Mouse (Mus musculus) limb, embryonic 14.5 days (tissue): ENCODE measurements at regions not wholly inside any gene's neighbourhood (a gene's known extent, or its start where the extent isn't known, plus 50 kb on each side); places are given as distances from the start of the nearest gene placed in this dataset.

ENCODE experiments used
- ATAC-seq: fragments of 200-750 bp; cut with Nextera tagmentation; 2 replicates; pipeline ENCODE4 v1.8.0; 2017; ENCODE audit warnings: low read depth, moderate number of reproducible peaks, moderate TSS enrichment; ENCODE audit not compliant: low FRiP score
- DNase-seq: peaks from one replicate; pipeline ENCODE4 v3.0.0-alpha.2; 2015; ENCODE audit warnings: low spot score
- H3K27ac ChIP-seq: fragments of 300-500 bp; sonication (generic); replicated peaks from 2 replicates; pipeline ENCODE4 v1.5.1; 2014; ENCODE audit warnings: low read depth, mild to moderate bottlenecking, low read length, moderate library complexity, mixed read lengths
- H3K27me3 ChIP-seq: fragments of 300-500 bp; sonication (generic); 2 replicates; pipeline ENCODE4 v1.6.1; 2014; ENCODE audit warnings: low read length, mixed read lengths; ENCODE audit not compliant: control insufficient read depth, insufficient read depth
- H3K36me3 ChIP-seq: fragments of 300-500 bp; sonication (generic); 2 replicates; pipeline ENCODE4 v1.6.1; 2014; ENCODE audit warnings: mild to moderate bottlenecking, low read length, moderate library complexity, mixed read lengths; ENCODE audit not compliant: control insufficient read depth, insufficient read depth
- H3K4me1 ChIP-seq: fragments of 300-500 bp; sonication (generic); 2 replicates; pipeline ENCODE4 v1.6.1; 2014; ENCODE audit warnings: antibody characterized with exemption, low read length, mixed read lengths; ENCODE audit not compliant: control insufficient read depth, insufficient read depth
- H3K4me2 ChIP-seq: fragments of 300-500 bp; sonication (generic); replicated peaks from 2 replicates; pipeline ENCODE4 v1.6.1; 2014; ENCODE audit warnings: low read depth, mild to moderate bottlenecking, low read length, moderate library complexity; ENCODE audit not compliant: severe bottlenecking
- H3K4me3 ChIP-seq: fragments of 300-500 bp; sonication (generic); replicated peaks from 2 replicates; pipeline ENCODE4 v1.5.1; 2014; ENCODE audit warnings: low read length
- H3K9ac ChIP-seq: fragments of 300-500 bp; sonication (generic); 2 replicates; pipeline ENCODE4 v1.6.1; 2014; ENCODE audit warnings: mild to moderate bottlenecking, low read depth, low read length, moderate library complexity; ENCODE audit not compliant: severe bottlenecking
- H3K9me3 ChIP-seq: fragments of 300-500 bp; sonication (generic); 2 replicates; pipeline ENCODE4 v1.6.1; 2016; ENCODE audit warnings: low read length; ENCODE audit not compliant: control insufficient read depth
- POLR2A ChIP-seq: fragments of 200-500 bp; IDR thresholded peaks from 2 replicates; pipeline ENCODE4 v1.8.0; 2012; ENCODE audit warnings: inconsistent platforms, mild to moderate bottlenecking, moderate library complexity, borderline replicate concordance; ENCODE audit not compliant: insufficient read depth, insufficient read length; ENCODE audit errors: extremely low read depth
- WGBS: fragments of 180-500 bp; shearing (Covaris S2); extraction: QIAGEN DNeasy Blood & Tissue Kit; methylation state at CpG from one replicate; pipeline ENCODE4 v1.1.7; 2014; 5-methylcytosine and 5-hydroxymethylcytosine counted together

DNA sequence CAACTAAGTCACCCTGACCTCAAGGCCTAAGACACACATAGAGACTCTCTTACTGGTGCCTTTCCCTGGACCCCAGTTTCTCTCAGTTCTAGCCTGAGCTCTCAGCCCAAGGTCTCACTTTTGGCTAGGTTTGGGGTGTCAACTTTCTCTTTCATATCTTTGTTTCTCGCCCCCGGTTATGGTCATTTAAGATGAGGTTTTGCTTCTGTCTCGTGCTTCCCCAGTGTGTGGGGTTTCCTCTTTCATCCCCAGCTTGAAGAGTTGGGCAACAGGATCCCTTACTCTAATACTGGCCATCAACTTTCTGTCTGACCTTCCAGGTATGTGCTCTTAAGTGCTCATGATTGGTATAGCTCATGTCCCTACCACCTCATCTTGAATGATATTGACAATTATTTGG, 67.5 kb downstream of the Lmo4 start:
- Histone ChIP-seq H3K9ac (no peak overlapping the region), H3K4me3 (no peak overlapping the region), H3K27ac (no peak overlapping the region), H3K36me3 (no peaks in the 10 kb centered on the region), H3K4me1 (no peaks in the 10 kb centered on the region), H3K4me2 (no peak overlapping the region), H3K27me3 (no peaks in the 10 kb centered on the region), H3K9me3 (no peaks in the 10 kb centered on the region)
- WGBS: 86% methylated on average over 3 of the region's 3 CpGs
- no peak for DNase-seq
- no peak for ATAC-seq
- no peak for TF ChIP-seq POLR2A

DNA sequence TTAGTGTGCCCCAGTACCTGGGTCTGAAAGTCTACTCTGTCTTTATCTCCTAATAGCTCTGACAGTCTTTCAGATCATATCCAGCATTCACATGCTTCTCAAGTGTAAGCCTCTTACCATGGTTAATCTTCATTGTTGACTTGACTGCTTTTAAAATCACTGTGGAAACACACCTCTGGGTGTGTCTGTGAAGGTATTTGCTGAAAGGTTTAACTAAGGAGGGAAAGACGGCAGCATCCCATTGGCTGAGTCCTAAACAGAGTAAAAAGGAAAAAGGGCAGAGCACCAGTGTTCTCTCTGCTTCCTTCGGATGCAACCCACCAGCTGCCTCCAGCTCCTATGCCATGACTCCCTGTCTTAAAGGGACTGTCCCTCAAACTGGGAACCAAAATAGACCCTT, 68.6 kb downstream of the Lmo4 start:
- TF ChIP-seq POLR2A: no peak
- Histone ChIP-seq H3K27ac (no peak overlapping the region), H3K9me3 (no peaks in the 10 kb centered on the region), H3K4me2 (no peak overlapping the region), H3K36me3 (no peaks in the 10 kb centered on the region), H3K9ac (no peak overlapping the region), H3K4me1 (no peaks in the 10 kb centered on the region), H3K4me3 (no peak overlapping the region), H3K27me3 (no peaks in the 10 kb centered on the region)
- DNase-seq (no peak), ATAC-seq (no peak)
- WGBS: 89% methylated on average over 2 of the region's 2 CpGs

- no peaks in the 10 kb centered on the region for H3K27me3 ChIP-seq
- no peak for DNase-seq
- H3K27ac ChIP-seq: no peak overlapping the region
- 96% methylated on average over 6 of the region's 6 CpGs for WGBS
- TF ChIP-seq POLR2A: no peak
- no peak overlapping the region for H3K4me3 ChIP-seq
- H3K9ac ChIP-seq: no peak overlapping the region
- no peak for ATAC-seq
- no peaks in the 10 kb centered on the region for H3K4me1 ChIP-seq
- no peak overlapping the region for H3K4me2 ChIP-seq
- H3K36me3 ChIP-seq: no peaks in the 10 kb centered on the region
- no peaks in the 10 kb centered on the region for H3K9me3 ChIP-seq
These were observed 69.4 kb downstream of the Lmo4 start for GRCm38 (mm10) chr3:144135646-144136045.

DNA sequence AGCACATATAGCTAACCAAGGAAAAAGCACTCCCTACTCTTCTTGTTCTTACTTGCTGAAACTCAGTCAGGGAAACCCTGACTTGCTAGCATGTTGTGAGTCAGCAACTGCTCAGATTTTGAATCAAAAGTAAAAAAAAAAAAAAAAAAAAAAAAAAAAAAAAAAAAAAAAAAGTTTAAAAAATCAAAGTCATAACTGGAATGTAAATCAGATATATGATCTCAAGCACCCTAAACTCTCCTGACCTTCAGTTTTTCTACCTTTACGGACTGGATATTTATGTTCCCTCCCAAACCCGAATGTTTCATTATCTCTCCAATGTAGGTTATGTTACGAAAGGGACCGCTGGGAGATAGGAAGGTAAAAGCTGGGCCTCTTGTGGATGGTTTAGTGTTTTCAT, 77.0 kb downstream of the Lmo4 start:
- Histone ChIP-seq H3K4me2 (no peak overlapping the region), H3K36me3 (no peaks in the 10 kb centered on the region), H3K27me3 (no peaks in the 10 kb centered on the region), H3K4me3 (no peak overlapping the region), H3K4me1 (peaks cover 2% of the 10 kb centered on the region; the same call in 1 of the 2 replicates), H3K9ac (no peak overlapping the region), H3K9me3 (no peaks in the 10 kb centered on the region), H3K27ac (no peak overlapping the region)
- no peak for TF ChIP-seq POLR2A
- 94% methylated on average over 4 of the region's 4 CpGs for WGBS
- DNase-seq (no peak), ATAC-seq (no peak)

GRCm38 (mm10) chr3:144124353-144124752, 80.7 kb downstream of the Lmo4 start:
- Histone ChIP-seq H3K4me1 (peaks cover 2% of the 10 kb centered on the region; the same call in 1 of the 2 replicates), H3K9me3 (no peaks in the 10 kb centered on the region), H3K4me3 (no peak overlapping the region), H3K9ac (no peak overlapping the region), H3K36me3 (no peaks in the 10 kb centered on the region), H3K27me3 (no peaks in the 10 kb centered on the region), H3K27ac (no peak overlapping the region), H3K4me2 (no peak overlapping the region)
- ATAC-seq: no peak
- 80% methylated on average over 4 of the region's 4 CpGs for WGBS
- DNase-seq: no peak
- no peak for TF ChIP-seq POLR2A

- Histone ChIP-seq H3K9ac (no peak overlapping the region), H3K4me2 (no peak overlapping the region), H3K4me1 (peaks cover 2% of the 10 kb centered on the region; the same call in 1 of the 2 replicates), H3K36me3 (no peaks in the 10 kb centered on the region), H3K9me3 (no peaks in the 10 kb centered on the region), H3K4me3 (no peak overlapping the region), H3K27me3 (no peaks in the 10 kb centered on the region), H3K27ac (no peak overlapping the region)
- no peak for TF ChIP-seq POLR2A
- WGBS: 81% methylated on average over 6 of the region's 6 CpGs
- DNase-seq (no peak), ATAC-seq (no peak)
These were observed 81.5 kb downstream of the Lmo4 start for GRCm38 (mm10) chr3:144123361-144124072.
